Mouse (Mus musculus): ENCODE measurements at regions not wholly inside any gene's neighbourhood (a gene's known extent, or its start where the extent isn't known, plus 50 kb on each side); places are given as distances from the start of the nearest gene placed in this dataset.

DNA sequence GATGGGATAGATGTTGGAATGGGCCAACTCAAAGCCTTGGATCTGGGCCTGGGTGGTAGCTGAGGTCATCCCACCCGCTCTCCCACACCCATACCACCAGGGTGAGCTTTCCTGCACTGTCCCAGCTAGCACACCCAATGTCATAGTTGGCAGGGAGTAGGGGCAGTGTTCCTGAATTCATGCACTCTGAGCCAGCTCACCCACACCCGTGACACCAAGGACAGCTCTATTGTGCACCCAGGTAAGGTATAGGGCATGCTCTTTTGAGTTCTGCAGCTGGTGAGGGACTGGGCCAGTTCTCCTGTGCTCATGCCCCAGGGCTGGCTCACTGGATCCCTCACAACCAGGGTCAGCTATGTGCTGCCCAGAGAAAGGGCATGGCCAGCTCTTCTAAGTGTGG, 64.8 kb upstream of the Peli2 start:
- no peak for DNase-seq (ENCODE audit: low read depth)

- no peak for DNase-seq (ENCODE audit: low read depth)
Measured at GRCm38 (mm10) chr14:48058234-48058868, 62.3 kb upstream of the Peli2 start.

GRCm38 (mm10) chr14:48059664-48060455, 60.8 kb upstream of the Peli2 start:
- DNase-seq (ENCODE audit: low read depth), result no peak

DNA sequence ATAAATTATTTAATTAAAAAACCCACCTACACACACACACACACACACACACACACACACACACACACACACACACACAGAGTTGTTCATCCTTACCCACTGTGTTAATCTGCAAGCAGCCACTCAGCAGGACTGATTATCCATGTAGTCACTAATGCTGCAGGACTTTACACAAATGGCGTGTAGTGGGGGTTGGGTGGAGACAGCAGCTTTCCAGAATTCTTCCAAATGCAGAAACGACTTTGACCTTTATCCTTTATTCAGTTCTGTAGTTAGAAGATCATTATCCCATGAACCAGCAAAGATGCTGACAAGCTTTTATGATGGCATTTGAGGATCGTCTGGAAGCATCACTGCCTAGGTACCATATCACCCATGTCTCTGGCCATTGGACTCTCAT, 52.0 kb upstream of the Peli2 start:
- DNase-seq (ENCODE audit: low read depth), result no peak
